Mouse (Mus musculus) intestine, embryonic 15.5 days (tissue): ENCODE measurements at regions not wholly inside any gene's neighbourhood (a gene's known extent, or its start where the extent isn't known, plus 50 kb on each side); places are given as distances from the start of the nearest gene placed in this dataset.

ENCODE experiments used
- ATAC-seq: fragments of 200-750 bp; cut with Nextera tagmentation; 2 replicates; pipeline ENCODE4 v1.8.0; 2017; ENCODE audit warnings: moderate TSS enrichment, moderate library complexity
- H3K27ac ChIP-seq: fragments of 300-500 bp; sonication (generic); 2 replicates; pipeline ENCODE4 v1.5.1; 2015; ENCODE audit warnings: mild to moderate bottlenecking, inconsistent platforms
- H3K27me3 ChIP-seq: fragments of 300-500 bp; sonication (generic); replicated peaks from 2 replicates; pipeline ENCODE4 v1.6.1; 2015; ENCODE audit warnings: inconsistent platforms
- H3K36me3 ChIP-seq: fragments of 300-500 bp; sonication (generic); 2 replicates; pipeline ENCODE4 v1.6.1; 2015; ENCODE audit warnings: inconsistent platforms
- H3K4me1 ChIP-seq: fragments of 300-500 bp; sonication (generic); replicated peaks from 2 replicates; pipeline ENCODE4 v1.6.1; 2015; ENCODE audit warnings: inconsistent platforms
- H3K4me2 ChIP-seq: fragments of 300-500 bp; sonication (generic); replicated peaks from 2 replicates; pipeline ENCODE4 v1.6.1; 2015; ENCODE audit warnings: mild to moderate bottlenecking, inconsistent platforms
- H3K4me3 ChIP-seq: fragments of 300-500 bp; sonication (generic); replicated peaks from 2 replicates; pipeline ENCODE4 v1.5.1; 2015; ENCODE audit warnings: inconsistent platforms
- H3K9ac ChIP-seq: fragments of 300-500 bp; sonication (generic); 2 replicates; pipeline ENCODE4 v1.6.1; 2015; ENCODE audit warnings: inconsistent platforms
- H3K9me3 ChIP-seq: fragments of 300-500 bp; sonication (generic); 2 replicates; pipeline ENCODE4 v1.6.1; 2016; ENCODE audit warnings: inconsistent platforms
- WGBS: fragments of 180-500 bp; shearing (Covaris S2); methylation state at CpG from one replicate; pipeline ENCODE4 v1.1.7; 2015; 5-methylcytosine and 5-hydroxymethylcytosine counted together

DNA sequence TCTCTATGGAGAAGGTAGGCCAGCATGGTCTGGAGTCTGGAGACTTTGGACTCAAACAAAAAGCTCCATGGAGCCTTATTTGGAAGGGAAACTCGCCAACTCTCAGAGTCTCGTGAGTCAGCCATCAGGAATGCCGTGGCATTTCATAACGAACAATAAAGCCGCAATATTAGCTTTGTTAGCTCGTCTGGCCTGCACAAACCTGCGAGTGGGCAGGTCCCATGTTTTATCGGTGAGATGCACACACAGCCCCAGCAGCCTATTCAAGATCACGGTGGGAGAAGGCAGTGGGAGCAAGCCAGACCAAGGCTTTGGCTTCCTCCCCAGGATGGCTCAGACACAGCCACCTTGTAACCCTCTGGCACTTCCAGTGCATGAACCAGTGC, 84.4 kb downstream of the Gm11733 start:
- Histone ChIP-seq H3K27ac (peak overlapping the region; percentile 70), H3K4me1 (peaks cover 12% of the 10 kb centered on the region), H3K4me3 (no peak overlapping the region), H3K9ac (no peak overlapping the region), H3K27me3 (no peaks in the 10 kb centered on the region), H3K36me3 (no peaks in the 10 kb centered on the region), H3K9me3 (no peaks in the 10 kb centered on the region), H3K4me2 (peak overlapping the region; percentile 14; the same call in 1 of the 2 replicates)
- ATAC-seq: peak; percentile 83
- WGBS: 37% methylated on average over 9 of the region's 9 CpGs

DNA sequence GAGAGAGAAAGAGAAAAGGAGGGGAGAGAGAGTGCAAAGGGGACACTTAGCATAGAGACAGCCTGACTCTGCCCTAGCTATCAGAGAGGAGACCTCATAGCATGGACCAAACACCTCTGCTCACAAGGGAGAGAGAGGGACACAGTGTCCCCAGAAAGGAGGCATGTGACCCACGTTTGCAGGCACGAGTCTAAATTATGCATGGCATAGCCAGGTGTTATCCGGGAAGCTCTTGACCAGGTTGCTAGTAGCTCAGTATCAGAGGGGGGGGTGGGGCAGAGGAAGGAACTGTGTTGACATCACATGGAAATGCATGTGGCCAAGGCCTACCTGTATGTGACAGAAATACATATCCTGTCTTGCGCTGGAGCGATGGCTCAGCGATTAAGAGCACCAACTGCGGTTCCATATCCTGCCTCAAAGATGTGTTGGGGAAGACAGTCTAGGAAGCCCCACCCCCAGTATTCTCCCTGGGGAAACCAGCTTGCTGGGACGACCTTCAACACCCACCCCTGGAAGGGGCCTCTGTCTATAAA, 84.5 kb upstream of the Tnrc6c start:
- no peak overlapping the region for H3K4me3 ChIP-seq
- no peak overlapping the region for H3K9ac ChIP-seq
- H3K27ac ChIP-seq: no peak overlapping the region
- H3K36me3 ChIP-seq: no peaks in the 10 kb centered on the region
- peaks cover 12% of the 10 kb centered on the region for H3K4me1 ChIP-seq
- no peak overlapping the region for H3K4me2 ChIP-seq
- no peaks in the 10 kb centered on the region for H3K27me3 ChIP-seq
- 72% methylated on average over 8 of the region's 8 CpGs for WGBS
- ATAC-seq: no peak
- H3K9me3 ChIP-seq: no peaks in the 10 kb centered on the region

DNA sequence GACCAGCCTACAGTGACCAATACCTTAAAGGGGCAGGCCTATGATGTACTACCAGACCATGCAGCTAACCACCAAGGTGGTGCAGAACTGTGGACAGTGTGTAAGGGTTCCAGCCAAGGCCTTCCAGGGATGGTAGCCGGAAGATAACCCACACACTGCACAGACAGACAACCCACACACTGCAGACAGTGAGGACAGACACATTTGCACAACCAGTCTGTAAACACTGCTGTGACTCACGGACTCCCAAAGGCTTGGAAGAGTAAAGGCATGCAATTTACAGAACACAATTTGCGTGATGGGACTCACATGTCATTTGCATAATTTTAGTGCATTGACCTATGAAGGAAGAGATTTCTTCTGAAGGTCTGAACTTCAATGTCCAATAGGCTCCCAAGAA, 82.2 kb upstream of the Tnrc6c start:
- Histone ChIP-seq H3K9me3 (no peaks in the 10 kb centered on the region), H3K27ac (no peak overlapping the region), H3K4me2 (no peak overlapping the region), H3K27me3 (no peaks in the 10 kb centered on the region), H3K9ac (no peak overlapping the region), H3K4me1 (peaks cover 12% of the 10 kb centered on the region), H3K36me3 (no peaks in the 10 kb centered on the region), H3K4me3 (no peak overlapping the region)
- ATAC-seq: no peak
- WGBS: 85% methylated on average over 3 of the region's 3 CpGs

DNA sequence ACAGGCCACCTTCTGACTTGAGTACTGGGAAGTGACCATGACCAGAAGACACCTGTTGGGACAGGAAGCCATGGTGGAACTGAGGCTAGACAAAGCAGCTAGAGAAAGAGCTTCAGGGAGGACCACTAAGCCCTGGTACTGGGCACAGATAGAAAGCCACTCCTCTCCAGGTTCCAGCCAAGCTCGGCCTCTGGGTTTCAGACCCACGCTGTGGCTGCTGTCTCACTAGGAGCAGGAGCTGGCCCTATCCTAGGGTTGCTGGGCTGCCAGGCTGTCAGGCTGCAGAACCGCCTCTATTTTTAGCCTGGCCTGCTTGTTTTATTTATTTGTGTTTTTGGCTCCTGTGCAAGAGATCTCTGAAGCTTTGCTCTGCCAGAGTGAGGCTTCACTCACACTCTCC, 79.4 kb upstream of the Tnrc6c start:
- no peaks in the 10 kb centered on the region for H3K9me3 ChIP-seq
- 49% methylated on average over 3 of the region's 3 CpGs for WGBS

DNA sequence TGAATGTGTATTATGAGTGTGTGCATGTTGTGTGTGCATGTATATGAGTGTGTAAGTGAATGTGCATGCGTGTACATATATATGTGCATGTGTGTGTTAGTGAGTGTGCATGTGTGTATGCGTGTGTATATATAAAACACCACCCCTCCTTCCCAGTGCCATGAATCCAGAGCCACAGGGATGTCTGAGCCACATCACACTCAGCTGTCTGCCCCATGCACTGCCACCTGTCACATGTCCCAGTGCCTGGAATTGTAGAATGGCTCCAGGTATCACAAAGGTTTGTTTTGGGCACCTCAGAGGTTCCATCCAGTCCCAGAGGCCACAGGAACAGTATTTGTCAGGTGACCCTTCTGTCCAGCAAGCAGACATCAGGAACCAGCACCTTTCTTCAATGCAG, 75.0 kb upstream of the Tnrc6c start:
- H3K4me1 ChIP-seq: no peaks in the 10 kb centered on the region
- H3K4me3 ChIP-seq: no peak overlapping the region
- no peak overlapping the region for H3K4me2 ChIP-seq
- no peaks in the 10 kb centered on the region for H3K36me3 ChIP-seq
- no peaks in the 10 kb centered on the region for H3K9me3 ChIP-seq
- H3K9ac ChIP-seq: no peak overlapping the region
- WGBS: 94% methylated on average over 2 of the region's 2 CpGs
- H3K27me3 ChIP-seq: no peaks in the 10 kb centered on the region
- no peak overlapping the region for H3K27ac ChIP-seq
- no peak for ATAC-seq

More for the DNA sequence above, 79.4 kb upstream of the Tnrc6c start:
- Histone ChIP-seq H3K36me3 (no peaks in the 10 kb centered on the region), H3K27ac (no peak overlapping the region), H3K4me1 (0 out of 2 replicates have a peak, but pooled peaks cover 4% of the 10 kb centered on the region), H3K27me3 (no peaks in the 10 kb centered on the region), H3K4me2 (no peak overlapping the region), H3K9ac (no peak overlapping the region), H3K4me3 (no peak overlapping the region)
- no peak for ATAC-seq

DNA sequence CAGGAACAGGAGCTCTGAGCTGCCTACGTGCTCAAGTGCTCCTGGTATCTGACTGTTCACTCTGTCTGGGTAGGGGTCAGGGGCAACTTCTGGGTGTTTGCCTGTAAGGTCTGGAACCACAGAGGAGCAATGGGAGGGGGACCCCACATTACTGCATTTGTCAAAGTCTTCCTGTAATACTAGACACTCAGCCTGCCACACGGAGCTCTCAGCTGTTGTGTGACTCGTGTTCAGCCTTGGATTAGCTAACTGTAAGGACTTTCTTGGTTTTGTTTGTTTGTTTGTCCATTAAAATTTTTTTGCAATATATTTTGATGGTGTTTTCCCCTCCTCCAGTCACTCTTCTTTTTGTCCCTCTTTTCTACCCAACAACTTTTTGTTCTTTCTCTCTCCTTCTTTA, 74.4 kb upstream of the Tnrc6c start:
- Histone ChIP-seq H3K9me3 (no peaks in the 10 kb centered on the region), H3K27ac (no peak overlapping the region), H3K4me2 (no peak overlapping the region), H3K36me3 (no peaks in the 10 kb centered on the region), H3K4me1 (no peaks in the 10 kb centered on the region), H3K27me3 (no peaks in the 10 kb centered on the region), H3K4me3 (no peak overlapping the region), H3K9ac (no peak overlapping the region)
- 38% methylated on average over 3 of the region's 3 CpGs for whole genome bisulfite sequencing
- ATAC-seq: no peak

DNA sequence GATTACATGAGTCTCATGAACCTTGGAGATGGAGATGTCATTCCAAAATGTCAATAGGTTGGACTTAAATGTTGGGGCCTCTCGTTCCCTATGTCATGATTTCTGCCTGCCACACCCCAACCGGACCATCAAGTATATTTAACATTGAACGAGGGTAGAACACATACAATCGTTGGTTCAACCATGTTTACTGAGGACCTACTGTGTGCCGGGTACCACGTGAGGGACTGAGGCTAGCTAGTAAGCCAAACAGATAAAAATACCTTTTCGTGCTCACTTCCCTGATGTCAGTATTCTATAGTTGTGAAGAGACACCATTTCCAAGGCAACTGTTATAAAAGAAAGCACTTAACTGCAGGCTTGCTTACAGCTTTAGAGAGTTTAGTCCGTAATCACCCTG, 70.6 kb upstream of the Tnrc6c start:
- Histone ChIP-seq H3K27me3 (no peaks in the 10 kb centered on the region), H3K9me3 (no peaks in the 10 kb centered on the region), H3K36me3 (no peaks in the 10 kb centered on the region), H3K27ac (no peak overlapping the region), H3K4me2 (no peak overlapping the region), H3K9ac (no peak overlapping the region), H3K4me3 (no peak overlapping the region), H3K4me1 (no peaks in the 10 kb centered on the region)
- 91% methylated on average over 8 of the region's 8 CpGs for WGBS
- no peak for ATAC-seq

DNA sequence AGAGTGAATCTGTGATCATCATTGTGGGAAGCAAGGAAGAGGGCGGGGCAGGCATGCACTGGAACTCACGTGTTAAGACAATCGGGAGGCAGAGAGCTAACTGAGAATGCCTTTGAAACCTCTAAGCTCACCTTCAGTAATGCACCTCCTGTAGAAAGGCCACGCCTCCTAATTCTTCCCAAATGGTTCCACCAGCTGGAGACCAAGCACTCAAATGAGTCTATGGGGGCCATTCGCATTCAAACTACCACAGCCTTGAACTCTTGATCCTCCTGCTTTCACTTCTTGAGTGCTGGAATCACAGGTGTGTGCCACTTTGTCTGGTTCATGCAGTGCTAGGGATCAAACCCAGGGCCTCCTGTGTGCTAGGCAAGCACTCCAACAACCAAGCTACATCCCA, 68.5 kb upstream of the Tnrc6c start:
- ATAC-seq: no peak
- H3K9me3 ChIP-seq: no peaks in the 10 kb centered on the region
- no peak overlapping the region for H3K4me3 ChIP-seq
- peaks cover 4% of the 10 kb centered on the region; the same call in 1 of the 2 replicates for H3K4me1 ChIP-seq
- H3K4me2 ChIP-seq: no peak overlapping the region
- no peaks in the 10 kb centered on the region for H3K36me3 ChIP-seq
- no peak overlapping the region for H3K9ac ChIP-seq
- WGBS: 92% methylated on average over 5 of the region's 5 CpGs
- H3K27ac ChIP-seq: no peak overlapping the region
- no peaks in the 10 kb centered on the region for H3K27me3 ChIP-seq

DNA sequence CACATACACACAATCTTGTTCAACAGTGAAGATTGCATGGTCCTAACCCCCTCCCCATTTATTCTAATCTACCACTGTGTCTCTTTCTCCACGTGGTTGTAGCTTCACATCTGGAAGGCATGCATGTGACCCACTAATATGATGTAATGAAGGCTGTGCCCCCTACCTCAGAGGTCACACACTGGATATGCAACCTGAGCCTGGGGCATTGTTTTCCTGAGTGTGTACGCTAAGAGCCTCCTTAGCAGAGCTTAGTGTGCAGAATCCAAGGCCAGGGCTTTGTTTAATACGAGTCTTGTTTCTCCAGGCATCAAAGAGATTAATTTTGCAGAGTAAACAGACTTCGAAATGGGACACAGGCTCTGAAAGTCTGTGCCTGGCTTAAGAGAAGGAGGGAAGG, 68.0 kb upstream of the Tnrc6c start:
- no peaks in the 10 kb centered on the region for H3K9me3 ChIP-seq
- 41% methylated on average over 4 of the region's 4 CpGs for WGBS

DNA sequence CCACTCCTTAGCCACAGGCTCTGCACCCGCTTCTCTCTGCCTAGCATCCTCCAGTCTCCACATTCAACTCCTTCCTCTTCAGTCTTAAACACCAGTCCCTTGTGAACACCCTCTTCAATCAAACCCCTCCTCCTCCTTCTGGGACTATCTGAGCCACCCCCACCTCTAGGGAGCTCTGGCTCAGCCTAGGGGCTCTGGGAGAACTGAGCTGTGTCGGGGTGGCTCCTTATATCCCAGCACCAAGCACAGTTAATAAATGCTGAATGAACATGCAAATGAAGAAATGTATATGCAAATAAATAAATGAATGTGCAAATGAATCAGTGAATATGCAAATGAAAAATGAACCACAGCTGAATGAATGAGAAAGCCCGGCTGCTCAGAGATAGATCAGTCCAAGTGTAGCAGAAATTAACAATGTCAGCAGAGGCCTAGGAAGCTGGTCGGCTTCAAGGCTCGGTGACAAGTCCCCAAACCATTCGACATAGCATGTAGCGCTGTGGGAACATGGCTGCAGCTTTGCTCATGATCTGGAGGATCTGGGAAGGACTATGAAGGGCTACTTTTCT, 67.1 kb upstream of the Tnrc6c start:
- 88% methylated on average over 7 of the region's 7 CpGs for whole genome bisulfite sequencing
- Histone ChIP-seq H3K27ac (no peak overlapping the region), H3K4me1 (peaks cover 4% of the 10 kb centered on the region; the same call in 1 of the 2 replicates), H3K4me2 (no peak overlapping the region), H3K4me3 (no peak overlapping the region), H3K36me3 (no peaks in the 10 kb centered on the region), H3K27me3 (no peaks in the 10 kb centered on the region), H3K9ac (no peak overlapping the region), H3K9me3 (no peaks in the 10 kb centered on the region)
- ATAC-seq: no peak

More for the DNA sequence above, 68.0 kb upstream of the Tnrc6c start:
- Histone ChIP-seq H3K36me3 (no peaks in the 10 kb centered on the region), H3K4me3 (no peak overlapping the region), H3K4me2 (no peak overlapping the region), H3K4me1 (peaks cover 4% of the 10 kb centered on the region; the same call in 1 of the 2 replicates), H3K27ac (no peak overlapping the region), H3K27me3 (no peaks in the 10 kb centered on the region), H3K9ac (no peak overlapping the region)
- no peak for ATAC-seq

DNA sequence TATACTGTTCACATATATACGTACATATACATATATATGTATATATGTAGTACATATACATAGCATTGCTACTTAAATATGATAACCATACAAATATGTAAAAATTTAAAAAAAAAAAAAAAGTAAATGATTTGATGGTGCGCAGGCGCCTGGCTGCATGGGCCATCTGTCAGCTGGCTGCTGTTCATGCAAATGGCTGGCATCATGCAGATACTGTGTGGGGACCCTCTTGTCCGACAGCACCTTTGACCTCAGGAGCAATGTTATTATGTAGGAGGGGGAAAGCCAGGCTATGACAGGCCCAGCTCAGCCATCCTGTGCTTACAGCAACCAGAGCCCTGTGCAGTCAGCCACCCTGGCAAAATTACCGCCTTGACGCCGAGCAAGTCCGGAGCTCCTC, 65.1 kb upstream of the Tnrc6c start:
- H3K27me3 ChIP-seq: no peaks in the 10 kb centered on the region
- H3K4me2 ChIP-seq: no peak overlapping the region
- H3K9ac ChIP-seq: no peak overlapping the region
- no peaks in the 10 kb centered on the region for H3K9me3 ChIP-seq
- peaks cover 4% of the 10 kb centered on the region; the same call in 1 of the 2 replicates for H3K4me1 ChIP-seq
- WGBS: 67% methylated on average over 8 of the region's 8 CpGs
- peak overlapping the region; percentile 63; the same call in 1 of the 2 replicates for H3K27ac ChIP-seq
- no peak for ATAC-seq
- H3K36me3 ChIP-seq: no peaks in the 10 kb centered on the region
- no peak overlapping the region for H3K4me3 ChIP-seq

DNA sequence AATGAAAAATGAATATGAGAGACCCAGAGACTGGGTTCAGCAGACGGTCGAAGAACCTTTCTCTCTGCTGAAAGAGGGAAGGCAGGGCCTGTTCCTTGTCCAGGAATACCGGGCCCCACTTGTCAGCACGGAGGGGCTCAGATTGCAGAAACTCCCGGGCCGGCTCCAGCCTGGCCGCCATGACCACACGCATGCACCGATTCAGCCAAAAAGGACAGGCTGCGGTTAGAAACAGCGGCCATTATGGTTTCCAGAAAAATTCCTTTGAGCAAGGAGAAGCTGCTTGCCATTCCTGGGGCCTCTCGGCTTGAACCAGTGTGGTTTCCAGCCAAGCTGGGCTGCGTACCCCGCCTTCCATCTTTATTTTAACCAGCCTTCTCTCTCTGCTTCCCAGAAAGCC, 64.7 kb upstream of the Tnrc6c start:
- Histone ChIP-seq H3K9me3 (no peaks in the 10 kb centered on the region), H3K36me3 (no peaks in the 10 kb centered on the region), H3K27me3 (no peaks in the 10 kb centered on the region), H3K9ac (no peak overlapping the region), H3K27ac (peak overlapping the region; percentile 63), H3K4me2 (no peak overlapping the region), H3K4me3 (no peak overlapping the region), H3K4me1 (peaks cover 4% of the 10 kb centered on the region; the same call in 1 of the 2 replicates)
- ATAC-seq: no peak
- WGBS: 57% methylated on average over 14 of the region's 14 CpGs

DNA sequence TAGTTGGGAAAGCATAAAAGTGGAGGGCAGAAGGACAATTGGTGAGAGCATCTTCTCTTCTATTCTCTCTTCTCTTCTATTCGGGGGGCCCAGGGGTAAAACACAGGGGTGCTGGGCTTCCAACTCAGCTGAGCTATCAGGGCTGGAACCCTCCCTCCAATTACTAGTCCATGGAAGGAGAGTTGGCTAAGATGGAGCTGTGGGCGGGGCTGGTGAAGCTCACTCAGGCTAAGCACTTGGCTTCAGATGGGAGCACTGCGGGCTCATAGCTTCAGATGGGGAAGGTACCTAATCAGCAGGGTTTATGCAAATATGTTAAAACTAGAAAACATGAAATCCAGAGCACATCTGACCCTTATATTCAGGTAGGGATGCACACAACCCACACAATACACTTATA, 61.5 kb upstream of the Tnrc6c start:
- Histone ChIP-seq H3K36me3 (no peaks in the 10 kb centered on the region), H3K4me1 (peaks cover 4% of the 10 kb centered on the region; the same call in 1 of the 2 replicates), H3K27ac (no peak overlapping the region), H3K4me3 (no peak overlapping the region), H3K27me3 (peaks cover 10% of the 10 kb centered on the region; the same call in 1 of the 2 replicates), H3K9ac (no peak overlapping the region), H3K9me3 (no peaks in the 10 kb centered on the region), H3K4me2 (no peak overlapping the region)
- WGBS: 63% methylated on average over 3 of the region's 3 CpGs
- ATAC-seq: no peak
